Mouse (Mus musculus): ENCODE measurements at regions not wholly inside any gene's neighbourhood (a gene's known extent, or its start where the extent isn't known, plus 50 kb on each side); places are given as distances from the start of the nearest gene placed in this dataset.

DNA sequence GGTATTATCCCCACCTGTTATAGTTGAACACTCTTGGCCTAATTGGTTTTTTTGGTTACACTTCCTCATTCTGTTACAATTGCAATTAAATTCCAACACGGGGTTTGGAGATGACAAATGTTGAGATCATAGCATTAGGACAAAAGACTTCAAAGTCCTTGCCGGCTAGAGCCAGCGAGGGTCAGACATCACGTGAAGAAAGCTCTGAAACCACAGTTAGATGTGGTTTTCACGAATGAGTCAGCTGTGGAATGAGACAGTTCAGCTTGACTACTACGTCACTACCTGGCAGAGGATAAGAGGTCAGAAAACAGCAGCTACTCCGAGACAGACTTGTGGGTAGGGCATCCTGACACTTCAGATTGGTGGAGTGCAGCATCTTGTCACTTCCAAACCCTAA lies 55.5 kb upstream of the Trio start:
- no peak for DNase-seq (ENCODE audit: low read depth, low spot score)

DNA sequence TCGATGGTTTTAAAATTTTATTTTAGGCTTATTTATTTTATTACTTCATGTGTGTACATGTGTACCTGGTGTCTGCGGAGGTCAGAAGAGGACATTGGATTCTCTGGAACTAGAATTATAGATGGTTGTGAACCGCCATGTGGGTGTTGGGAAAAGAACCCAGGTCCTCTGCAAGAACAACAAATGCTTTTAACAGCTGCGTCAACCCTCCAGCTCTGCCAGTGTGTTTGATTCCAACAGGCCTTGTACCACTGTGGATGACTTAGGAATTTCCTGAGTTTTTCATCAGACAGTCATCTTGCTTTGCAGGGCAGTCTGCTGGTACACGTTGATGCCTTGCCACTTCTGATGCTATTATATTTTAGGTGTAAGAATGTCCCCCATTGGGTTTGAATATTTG lies 56.8 kb upstream of the Trio start:
- DNase-seq (ENCODE audit: low read depth, low spot score) = no peak

DNA sequence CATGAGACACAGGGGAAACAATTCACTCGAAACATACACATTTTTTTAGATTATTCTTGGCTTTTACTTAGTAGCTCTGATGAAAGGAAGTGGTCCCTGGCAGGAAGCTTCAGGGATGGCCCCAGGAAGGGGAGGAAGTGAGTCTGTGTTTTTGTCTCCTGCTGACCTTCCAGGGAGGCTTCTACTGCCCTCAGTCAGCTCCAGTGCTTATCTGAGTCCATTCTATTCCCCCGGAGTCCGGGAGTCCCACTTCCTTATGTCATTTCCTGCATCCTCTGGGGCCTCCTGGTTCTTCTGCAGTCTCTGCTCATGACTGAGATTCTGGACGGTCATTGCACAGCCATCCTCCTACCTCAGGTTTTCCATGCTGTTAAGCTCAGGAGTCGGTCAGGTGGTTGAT lies 80.3 kb upstream of the Trio start:
- no peak for DNase-seq (ENCODE audit: low read depth, low spot score)

DNA sequence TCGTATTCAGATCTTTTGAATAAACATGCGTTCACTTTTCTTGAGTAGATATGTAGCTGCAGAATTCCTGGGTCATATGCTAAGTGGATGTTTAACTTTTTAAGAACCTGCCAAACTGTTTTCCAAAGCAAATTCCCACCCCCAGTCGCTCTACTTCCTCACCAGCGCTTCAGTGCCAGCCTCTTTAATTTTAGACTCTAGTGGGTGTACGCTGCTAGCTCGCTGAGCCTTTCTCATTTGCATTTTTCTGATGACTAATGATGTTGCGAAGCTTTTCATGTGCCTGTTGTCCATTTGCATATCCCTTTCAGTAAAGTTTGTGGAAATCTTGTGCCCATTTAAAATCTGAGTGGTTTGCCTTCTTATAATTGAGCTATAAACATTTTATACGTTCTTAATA lies 84.3 kb upstream of the Trio start:
- DNase-seq (ENCODE audit: low read depth, low spot score) = peak; percentile 95

DNA sequence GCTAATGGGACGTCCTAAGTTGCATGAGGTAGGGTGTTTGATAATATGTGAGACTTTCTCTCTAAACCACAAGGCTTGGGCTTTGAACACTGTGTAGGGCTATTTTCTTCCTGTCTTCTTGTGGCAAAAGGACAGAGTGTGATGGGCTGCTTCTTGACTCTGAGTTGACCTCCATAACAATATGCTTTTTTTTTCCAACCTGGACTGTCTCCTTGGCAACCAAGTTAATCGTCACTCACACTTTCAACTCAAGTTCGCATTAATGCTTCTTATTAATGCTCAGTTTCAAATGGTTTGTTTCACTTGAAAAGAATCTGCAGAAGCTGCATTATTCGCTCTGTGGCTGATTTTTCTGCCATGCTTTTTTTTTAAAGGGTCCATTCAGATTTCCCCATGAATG lies 87.8 kb upstream of the Trio start:
- no peak for DNase-seq (ENCODE audit: low read depth, low spot score)

DNA sequence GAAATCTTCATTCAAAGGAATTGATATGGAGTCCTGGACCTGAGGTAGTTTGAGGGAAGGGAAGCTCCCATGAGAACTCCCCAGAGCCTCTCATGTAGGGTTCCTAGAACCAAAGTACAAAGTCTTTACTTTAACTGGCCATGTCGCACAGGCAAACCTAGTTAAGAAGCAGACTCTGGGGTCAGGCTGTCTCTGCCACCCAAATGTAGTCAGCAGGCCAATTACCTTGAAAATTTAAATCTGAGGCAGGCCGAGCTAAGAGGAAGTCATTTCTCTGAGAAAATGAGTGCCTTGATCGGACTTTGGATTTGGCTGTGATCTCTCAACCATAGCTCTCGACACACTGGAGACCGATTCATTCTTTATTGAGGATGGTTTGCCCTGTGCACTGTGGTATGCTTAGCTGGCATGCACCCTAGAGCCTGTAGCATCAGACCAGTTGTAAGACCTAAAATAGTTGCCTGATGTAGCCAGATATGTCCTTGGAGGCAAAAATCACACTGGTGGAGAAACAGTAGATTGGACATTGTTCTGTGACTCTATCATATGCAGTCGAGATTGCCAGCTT lies 88.6 kb upstream of the Trio start:
- DNase-seq (ENCODE audit: low read depth, low spot score) = no peak

DNA sequence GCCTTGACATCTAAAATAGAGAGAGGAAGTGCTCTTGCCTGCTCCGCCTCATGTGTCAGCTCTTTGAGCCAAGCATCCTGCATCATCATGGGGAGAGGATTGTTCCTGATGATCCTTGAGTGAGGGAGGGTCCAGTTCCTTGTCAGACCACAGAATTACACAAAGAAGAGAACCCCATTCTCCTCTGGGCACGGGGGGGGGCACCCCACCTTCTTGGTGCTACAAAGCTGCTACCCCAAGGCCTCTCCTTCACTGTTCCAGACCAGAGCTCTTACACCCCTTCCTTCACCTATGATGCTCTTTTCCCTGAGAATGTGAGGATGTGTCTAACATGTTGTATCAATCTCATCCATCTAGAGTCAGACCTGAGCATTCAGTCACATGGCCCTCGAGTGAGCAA lies 76.7 kb upstream of the Dnah5 start:
- DNase-seq (ENCODE audit: low read depth, low spot score) = no peak

DNA sequence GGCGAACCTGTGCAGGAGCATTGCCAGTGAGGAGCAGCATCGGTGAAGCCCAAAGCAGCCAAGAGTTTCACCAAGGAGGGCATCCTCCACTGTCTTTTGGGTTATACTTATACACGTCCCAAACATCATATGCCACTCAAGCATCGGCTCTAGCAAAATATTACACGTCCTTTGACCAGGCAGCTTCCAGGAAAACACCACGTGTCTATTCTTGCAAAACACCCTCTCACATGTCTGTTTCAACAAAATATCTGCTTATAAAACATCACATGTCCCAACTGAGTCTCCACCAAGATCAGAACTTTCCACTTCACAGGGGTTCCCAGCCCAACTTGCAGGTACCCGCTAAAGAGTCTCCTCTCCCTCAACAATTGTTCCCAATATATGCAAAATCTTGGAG lies 74.0 kb upstream of the Dnah5 start:
- no peak for DNase-seq (ENCODE audit: low read depth, low spot score)

DNA sequence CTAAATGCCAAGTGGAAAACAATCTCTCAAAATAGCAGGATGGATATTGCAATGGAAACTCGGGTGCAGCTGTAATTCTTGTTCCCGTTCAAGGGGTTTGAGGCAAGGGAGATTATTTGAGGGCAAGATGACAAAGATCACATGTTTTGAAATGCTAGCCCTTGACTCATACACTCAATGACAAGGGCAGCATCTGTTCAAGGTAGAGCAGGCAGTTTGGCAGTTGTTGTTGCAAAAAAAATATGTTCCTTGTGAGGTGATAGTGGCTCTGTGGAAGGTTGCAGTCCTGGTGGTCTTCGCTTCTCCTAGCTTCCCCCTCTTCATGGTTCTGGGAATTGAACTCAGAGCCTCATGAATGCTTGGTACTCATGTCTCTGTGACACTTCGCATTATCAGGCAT lies 72.0 kb upstream of the Dnah5 start:
- DNase-seq (ENCODE audit: low read depth, low spot score) = no peak

DNA sequence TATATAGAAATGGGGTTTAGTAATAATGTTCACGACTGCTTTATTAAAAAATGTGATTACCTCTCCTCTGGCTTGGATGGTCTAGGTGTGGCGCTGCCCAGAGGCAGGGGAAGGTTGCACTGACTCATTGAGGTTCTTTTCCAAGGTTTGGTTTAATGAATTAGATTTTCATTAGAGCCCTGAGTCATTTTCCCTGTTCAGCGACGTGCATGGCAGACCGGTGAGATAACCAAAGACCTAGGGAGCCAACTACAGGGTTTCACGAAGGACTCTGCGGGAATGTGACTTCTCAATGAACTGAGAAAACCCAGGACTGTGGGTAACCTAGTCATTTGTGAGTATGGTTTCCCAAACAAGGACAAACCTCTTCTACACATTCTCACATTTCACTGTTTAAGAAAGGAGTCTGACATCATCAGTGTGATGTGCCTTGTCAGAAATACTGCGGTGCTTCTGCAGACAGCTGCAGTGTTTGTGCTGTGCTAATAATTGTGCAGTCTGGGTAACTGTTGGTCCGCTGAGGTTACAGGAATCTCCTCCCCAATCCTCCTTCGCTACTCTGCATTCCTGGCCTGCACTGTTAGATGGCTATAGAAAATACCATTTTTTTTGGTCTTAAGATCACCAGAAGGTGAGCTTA lies 70.3 kb upstream of the Dnah5 start:
- DNase-seq (ENCODE audit: low read depth, low spot score) = no peak

DNA sequence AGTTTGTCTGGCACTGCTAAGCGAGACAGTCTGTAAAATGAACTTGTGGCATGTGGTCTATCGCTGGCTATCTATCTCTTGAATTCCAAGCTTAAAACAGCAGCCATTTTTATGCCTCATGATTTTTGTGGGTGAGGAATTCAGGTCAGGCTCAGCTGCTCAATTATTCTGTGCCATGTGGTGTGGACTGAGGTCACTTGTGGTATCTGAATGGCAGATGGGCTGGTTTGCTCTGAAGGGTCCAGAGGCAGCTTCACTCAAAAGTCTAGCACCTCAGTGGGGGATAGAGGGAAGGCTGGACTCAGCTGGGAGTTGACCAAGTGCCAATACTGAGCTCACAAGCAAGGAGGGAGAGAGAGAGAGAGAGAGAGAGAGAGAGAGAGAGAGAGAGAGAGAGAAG lies 69.3 kb upstream of the Dnah5 start:
- no peak for DNase-seq (ENCODE audit: low read depth, low spot score)

DNA sequence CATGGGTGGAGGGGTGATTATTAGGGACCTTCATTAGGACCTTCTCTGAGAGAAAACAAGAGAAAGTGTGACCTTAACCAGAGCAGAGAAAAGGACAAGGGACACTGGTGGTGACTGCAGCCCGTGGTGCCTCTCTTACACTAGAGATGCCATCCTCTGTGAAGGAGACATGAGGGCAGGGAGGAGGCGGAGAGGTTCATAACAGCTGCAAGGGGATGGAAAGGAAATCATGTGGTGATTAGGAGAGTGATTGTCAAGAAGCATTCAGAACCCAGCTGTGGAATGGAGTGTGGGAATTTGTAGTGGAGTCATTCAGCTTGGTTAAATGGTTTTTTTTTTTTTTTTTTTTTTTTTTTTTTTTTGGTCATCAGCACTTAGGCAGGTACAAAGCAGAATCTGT lies 64.7 kb upstream of the Dnah5 start:
- no peak for DNase-seq (ENCODE audit: low read depth, low spot score)

DNA sequence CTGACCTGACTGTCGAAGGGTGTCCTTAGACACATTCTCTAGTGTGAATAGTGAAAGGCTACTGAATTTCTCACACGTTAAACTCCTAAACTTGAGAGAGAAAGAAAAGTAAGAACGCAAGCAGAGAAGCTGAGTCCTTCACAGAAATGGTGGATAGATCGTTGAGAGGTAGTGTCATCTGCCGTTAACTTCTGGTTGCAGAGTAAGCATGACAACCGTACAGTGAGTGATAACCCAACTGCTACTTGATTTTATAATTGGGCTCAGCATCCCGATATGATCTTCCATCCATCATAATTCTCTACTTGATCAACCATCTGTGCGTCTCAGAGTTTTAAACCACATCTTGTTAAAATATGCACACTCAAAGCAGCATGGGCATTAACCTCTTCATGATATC lies 63.3 kb upstream of the Dnah5 start:
- DNase-seq (ENCODE audit: low read depth, low spot score) = no peak

DNA sequence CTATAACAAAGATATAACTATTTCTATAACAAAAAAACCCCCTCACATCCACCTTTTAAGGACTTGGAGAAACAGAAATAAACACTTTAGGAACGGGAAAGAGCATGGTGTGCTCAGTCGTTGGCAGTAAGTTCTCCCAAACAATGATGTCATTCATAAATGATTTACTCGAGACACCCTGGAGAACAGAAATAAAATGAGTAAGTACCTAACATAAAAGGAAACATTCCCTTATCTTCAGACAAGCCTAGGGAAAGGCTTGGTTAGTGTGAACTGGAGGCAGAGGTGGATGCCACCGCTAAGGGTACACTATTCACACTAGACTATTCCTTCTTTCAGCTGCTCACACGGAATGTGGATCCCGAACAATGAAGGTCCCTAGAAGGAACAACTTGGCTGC lies 62.2 kb upstream of the Dnah5 start:
- no peak for DNase-seq (ENCODE audit: low read depth, low spot score)

DNA sequence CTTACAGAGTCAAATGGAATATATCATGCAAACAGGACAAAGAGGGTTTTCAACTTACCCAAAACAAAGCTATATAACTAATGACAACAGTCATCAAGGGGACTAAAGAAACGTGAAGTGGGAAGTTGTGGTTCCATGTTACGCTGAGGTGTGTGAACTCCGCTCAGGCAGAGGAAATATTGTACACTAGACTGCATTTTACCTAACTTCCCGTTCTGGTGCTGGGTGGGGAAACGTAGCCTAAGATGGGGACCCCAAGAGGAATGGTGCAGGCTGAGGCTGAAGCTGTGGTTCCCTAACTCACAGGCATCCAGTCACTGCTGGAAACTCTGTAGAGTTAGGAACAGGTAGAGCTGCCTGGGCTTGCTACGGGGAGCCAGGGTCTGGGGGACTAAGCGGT lies 59.3 kb upstream of the Dnah5 start:
- DNase-seq (ENCODE audit: low read depth, low spot score) = no peak

DNA sequence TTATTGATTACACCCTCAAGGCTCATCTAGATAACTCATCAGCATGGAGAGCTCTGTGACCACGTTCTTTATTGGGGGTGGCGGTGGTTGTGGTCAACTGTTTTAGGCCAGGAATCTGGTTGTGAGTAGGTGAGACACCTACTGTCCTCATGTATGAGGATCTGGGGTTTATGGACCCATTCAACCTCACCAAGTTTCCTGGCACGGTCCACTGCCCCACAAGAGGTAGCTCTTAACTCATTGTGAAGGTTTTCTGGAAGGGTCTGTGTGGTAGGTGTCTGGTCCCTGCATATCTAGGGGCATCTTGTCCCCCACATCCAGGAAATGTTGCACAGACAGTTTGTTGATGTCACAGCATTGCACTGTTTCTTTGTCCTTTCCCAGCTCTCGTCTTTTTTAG lies 58.7 kb upstream of the Dnah5 start:
- DNase-seq (ENCODE audit: low read depth, low spot score) = no peak

DNA sequence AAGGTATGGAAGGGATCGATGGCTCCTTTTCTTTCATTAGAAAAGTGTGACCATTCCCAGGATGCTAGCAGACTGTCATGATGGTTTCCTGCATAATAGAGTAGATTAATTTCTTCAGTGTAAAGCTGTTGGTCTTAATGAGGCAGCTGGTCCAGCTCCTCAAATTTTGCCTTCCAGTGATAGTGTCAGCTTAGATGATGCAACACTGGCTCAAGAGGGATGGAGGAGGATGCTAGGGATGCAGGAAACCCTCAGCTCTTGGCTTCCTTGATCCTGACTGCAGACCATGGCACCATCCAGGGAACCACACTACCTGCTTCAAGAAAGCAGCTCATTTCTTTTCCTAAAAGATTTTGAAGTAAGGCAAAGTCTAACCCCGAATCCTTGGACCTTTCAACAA lies 51.9 kb upstream of the Dnah5 start:
- no peak for DNase-seq (ENCODE audit: low read depth, low spot score)
